ENCODE assay signal across 8 mouse cellular contexts in the genomic region with DNA sequence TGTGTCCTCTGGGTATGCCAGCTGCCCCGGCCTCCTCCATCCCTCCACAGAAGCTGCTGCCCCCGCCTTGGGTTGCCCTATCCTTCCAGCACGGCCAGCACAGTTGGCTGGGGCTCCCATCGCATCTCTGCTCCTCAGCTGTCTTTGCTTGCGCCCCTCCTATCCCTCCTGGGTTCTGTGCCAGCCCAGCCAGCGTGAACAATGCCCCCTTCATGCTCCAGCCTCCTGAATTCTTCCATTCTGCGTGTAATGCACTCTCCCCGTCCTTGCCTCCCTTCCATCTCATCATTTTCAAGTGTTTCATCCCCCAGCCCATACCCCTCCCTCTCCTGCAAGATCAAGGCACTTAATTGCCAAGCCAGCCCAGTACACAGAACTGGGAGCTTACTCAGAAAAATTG.
DNase-seq lines count a peak whose midpoint lies in the region; ATAC-seq and TF ChIP-seq lines count a peak whose summit lies in the region.
"Had no signal": no experiment of that assay in that cellular context is flagged by ENCODE, and none has a peak within 500 bp of the region (broad histone marks: within the 10 kb centered on the region; RNA-seq: fewer than 3 reads in every experiment).

No protein-coding gene starts in this region.

- no peak for TF ChIP-seq CTCF in hindbrain, postnatal 0 days (IDR thresholded peaks at IDR 0.05; ENCODE audit: low read depth)
- no peak for TF ChIP-seq CTCF in midbrain, postnatal 0 days (IDR thresholded peaks at IDR 0.05)

- intact Hi-C loops in heart, postnatal 36 days (cut with DNase I), result loop anchor here (2.0 to 5.0 kb wide), 3 partner anchors 110 to 425 kb away; no protein-coding TSS in a partner anchor

- H3K4me2 ChIP-seq in hindbrain, postnatal 0 days (ENCODE audit: low read depth, low read length), result peak overlapping the region; percentile 16; the same call in 1 of the 2 replicates
- H3K4me2 ChIP-seq in midbrain, postnatal 0 days (ENCODE audit: low read depth, low read length, poor library complexity, severe bottlenecking), result no peak overlapping the region

- H3K9ac ChIP-seq in hindbrain, postnatal 0 days (replicated peaks; ENCODE audit: low read length), result no peak overlapping the region
- H3K9ac ChIP-seq in midbrain, postnatal 0 days (replicated peaks; ENCODE audit: low read length, poor library complexity, severe bottlenecking), result 0 out of 2 replicates have a peak overlapping the region, but pooled peaks have one; percentile 14

- no peak overlapping the region for H3K4me3 ChIP-seq in hindbrain, postnatal 0 days (ENCODE audit: low read length)
- no peak overlapping the region for H3K4me3 ChIP-seq in midbrain, postnatal 0 days (ENCODE audit: low read depth, low read length)
- H3K4me3 ChIP-seq: heart, embryonic 10.5 days had no signal

- DNase-seq in brain, adult 2 months (ENCODE audit: low read depth, low spot score), result peak; percentile 89
- peak; percentile 75 to 81 for DNase-seq in cerebellum, postnatal 14 days
- peak; percentile 86 for DNase-seq in hindbrain, postnatal 0 days (ENCODE audit: low spot score)
- DNase-seq in midbrain, postnatal 0 days (ENCODE audit: low spot score), result peak; percentile 89
- no peak for DNase-seq in heart, postnatal 36 days
- DNase-seq in testis, postnatal 14 days (ENCODE audit: low spot score), result no peak
- DNase-seq in lung, postnatal 25 days (ENCODE audit: low spot score), result no peak

- no peaks in the 10 kb centered on the region for H3K36me3 ChIP-seq in hindbrain, postnatal 0 days (ENCODE audit: insufficient read depth, low read length)
- H3K36me3 ChIP-seq in midbrain, postnatal 0 days (ENCODE audit: insufficient read depth, low read length), result no peaks in the 10 kb centered on the region
- H3K36me3 ChIP-seq: heart, embryonic 10.5 days had no signal

- H3K4me1 ChIP-seq in hindbrain, postnatal 0 days (ENCODE audit: insufficient read depth, low read length), result peaks cover 42% of the 10 kb centered on the region
- H3K4me1 ChIP-seq in midbrain, postnatal 0 days (ENCODE audit: insufficient read depth, low read length), result 0 out of 2 replicates have a peak, but pooled peaks cover 11% of the 10 kb centered on the region

- ATAC-seq in hindbrain, postnatal 0 days, result peak; percentile 81
- ATAC-seq in midbrain, postnatal 0 days (ENCODE audit: low FRiP score), result peak; percentile 72

- 24% methylated on average over 8 of the region's 8 CpGs for WGBS in hindbrain, postnatal 0 days
- 36% methylated on average over 8 of the region's 8 CpGs for WGBS in midbrain, postnatal 0 days

- peak overlapping the region; percentile 67 for H3K27ac ChIP-seq in hindbrain, postnatal 0 days
- no peak overlapping the region for H3K27ac ChIP-seq in midbrain, postnatal 0 days (ENCODE audit: low read depth, low read length)
- H3K27ac ChIP-seq: heart, embryonic 10.5 days had no signal

- H3K9me3 ChIP-seq in hindbrain, postnatal 0 days (ENCODE audit: low read length), result no peaks in the 10 kb centered on the region
- no peaks in the 10 kb centered on the region for H3K9me3 ChIP-seq in midbrain, postnatal 0 days (ENCODE audit: low read length)
- H3K9me3 ChIP-seq: heart, embryonic 10.5 days had no signal

- no peaks in the 10 kb centered on the region for H3K27me3 ChIP-seq in hindbrain, postnatal 0 days (ENCODE audit: insufficient read depth, low read length)
- no peaks in the 10 kb centered on the region for H3K27me3 ChIP-seq in midbrain, postnatal 0 days (ENCODE audit: insufficient read depth, low read length)

Comparison
In these comparisons a context has a peak if more than half of its experiments do, and no peak if none do; other contexts are left out.
1. DNase-seq: peak in brain, adult 2 months (single experiment), cerebellum, postnatal 14 days (2 of 2), hindbrain, postnatal 0 days (single experiment) and midbrain, postnatal 0 days (single experiment); none in heart, postnatal 36 days (0 of 2), testis, postnatal 14 days (single experiment) and lung, postnatal 25 days (single experiment).